Mouse (Mus musculus): Measurements from ENCODE around the gene Calm5.
"Not testable (repeated sequence)": the region's sequence is repeated elsewhere in the genome, so short reads cannot be mapped to it uniquely, and the experiment has no call there.

Gene Calm5

GRCm38 (mm10) chr13:3865648-3866354 lies 11.8 kb downstream of the Calm5 start:
- no peak for DNase-seq (ENCODE audit: low spot score in 2 of 2)

- no peak for DNase-seq (ENCODE audit: low spot score in 2 of 2)
These were observed 12.5 kb downstream of the Calm5 start for GRCm38 (mm10) chr13:3866355-3867052.

GRCm38 (mm10) chr13:3867158-3867557 lies 13.2 kb downstream of the Calm5 start:
- no peak for DNase-seq (ENCODE audit: low spot score in 2 of 2)

GRCm38 (mm10) chr13:3869901-3870300 lies 15.9 kb downstream of the Calm5 start:
- DNase-seq (ENCODE audit: low spot score in 2 of 2) = no peak

GRCm38 (mm10) chr13:3872832-3873231 lies 18.9 kb downstream of the Calm5 start:
- DNase-seq (ENCODE audit: low spot score in 2 of 2) = no peak

- DNase-seq (ENCODE audit: low spot score in 2 of 2) = no peak
These were observed 22.5 kb downstream of the Calm5 start for GRCm38 (mm10) chr13:3876448-3876847.

GRCm38 (mm10) chr13:3877185-3877584 lies 23.2 kb downstream of the Calm5 start:
- no peak for DNase-seq (ENCODE audit: low spot score in 2 of 2)

- no peak for DNase-seq (ENCODE audit: low spot score in 2 of 2)
These were observed 23.8 kb downstream of the Calm5 start for GRCm38 (mm10) chr13:3877679-3878220.

- DNase-seq (ENCODE audit: low spot score in 2 of 2) = no peak
These were observed 32.7 kb downstream of the Calm5 start for GRCm38 (mm10) chr13:3886663-3887062.

- DNase-seq (ENCODE audit: low spot score in 2 of 2) = no peak
These were observed 35.1 kb downstream of the Calm5 start for GRCm38 (mm10) chr13:3889111-3889510.

- no peak for DNase-seq (ENCODE audit: low spot score in 2 of 2)
These were observed 36.1 kb downstream of the Calm5 start for GRCm38 (mm10) chr13:3890061-3890460.

- DNase-seq (ENCODE audit: low spot score in 2 of 2) = no peak
These were observed 37.6 kb downstream of the Calm5 start for GRCm38 (mm10) chr13:3891479-3892087.

GRCm38 (mm10) chr13:3892601-3893000 lies 38.6 kb downstream of the Calm5 start:
- no peak for DNase-seq (ENCODE audit: low spot score in 2 of 2)

GRCm38 (mm10) chr13:3893126-3893734 lies 39.3 kb downstream of the Calm5 start:
- peak; percentile 48 to 73 for DNase-seq (ENCODE audit: low spot score in 2 of 2)

GRCm38 (mm10) chr13:3894549-3894948 lies 40.6 kb downstream of the Calm5 start:
- no peak for DNase-seq (ENCODE audit: low spot score in 2 of 2)

- no peak for DNase-seq (ENCODE audit: low spot score in 2 of 2)
These were observed 41.5 kb downstream of the Calm5 start for GRCm38 (mm10) chr13:3895397-3895980.

GRCm38 (mm10) chr13:3896032-3896431 lies 42.1 kb downstream of the Calm5 start:
- no peak for DNase-seq (ENCODE audit: low spot score in 2 of 2)

GRCm38 (mm10) chr13:3896913-3897312 lies 42.9 kb downstream of the Calm5 start:
- DNase-seq (ENCODE audit: low spot score in 2 of 2) = peak; percentile 42 to 72

- not testable (repeated sequence) for DNase-seq (ENCODE audit: low spot score in 2 of 2)
These were observed 44.2 kb downstream of the Calm5 start for GRCm38 (mm10) chr13:3898202-3898601.

- DNase-seq (ENCODE audit: low spot score in 2 of 2) = no peak
These were observed 45.3 kb downstream of the Calm5 start for GRCm38 (mm10) chr13:3899301-3899700.
